Mouse (Mus musculus): Measurements from ENCODE around the gene Ldb3.
A peak's percentile ranks its signal among the peaks of the same experiment; 100 is the strongest.

Gene Ldb3

DNA sequence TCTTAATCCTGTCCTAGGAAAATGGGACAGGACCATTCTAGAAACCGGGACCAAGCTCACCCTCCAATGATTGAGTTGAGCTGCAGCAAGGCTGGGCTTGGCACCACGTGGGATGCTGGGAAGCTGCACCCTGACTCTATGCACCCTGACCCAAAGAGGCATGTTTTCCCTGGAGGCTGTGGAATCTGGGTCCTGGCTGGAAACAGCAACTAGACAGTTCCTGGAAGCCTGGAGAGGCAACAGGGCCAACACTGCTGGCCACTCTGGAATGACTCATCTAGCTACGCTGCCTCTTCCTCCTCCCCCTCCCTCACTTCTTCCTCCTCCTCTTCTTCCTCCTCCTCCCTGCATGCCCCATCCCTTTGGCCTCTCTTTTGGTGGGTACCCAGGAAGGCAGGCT lies 34.4 kb downstream of the Ldb3 start:
- DNase-seq: no peak

- DNase-seq: no peak
These were observed 35.0 kb downstream of the Ldb3 start for GRCm38 (mm10) chr14:34553470-34553869.

DNA sequence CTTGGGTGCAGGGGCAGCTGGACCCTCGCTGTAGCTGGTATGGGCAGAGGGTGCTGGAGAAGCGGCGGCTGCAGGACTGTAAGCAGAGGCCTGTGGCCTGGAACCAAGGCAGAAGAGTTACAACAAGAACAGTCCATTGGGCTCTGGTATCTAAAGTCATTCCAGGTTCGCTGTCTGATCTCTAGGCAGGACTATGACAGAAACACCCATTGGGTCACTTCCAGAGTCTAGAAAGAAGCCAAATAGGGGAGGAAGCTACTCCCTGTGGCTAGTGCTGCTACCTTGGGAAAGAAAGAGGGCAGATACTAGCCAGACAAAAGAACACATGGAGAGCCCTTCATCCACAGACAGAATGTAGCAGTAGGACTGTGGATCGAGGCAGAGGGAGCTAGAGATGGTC lies 36.3 kb downstream of the Ldb3 start:
- DNase-seq: no peak

DNA sequence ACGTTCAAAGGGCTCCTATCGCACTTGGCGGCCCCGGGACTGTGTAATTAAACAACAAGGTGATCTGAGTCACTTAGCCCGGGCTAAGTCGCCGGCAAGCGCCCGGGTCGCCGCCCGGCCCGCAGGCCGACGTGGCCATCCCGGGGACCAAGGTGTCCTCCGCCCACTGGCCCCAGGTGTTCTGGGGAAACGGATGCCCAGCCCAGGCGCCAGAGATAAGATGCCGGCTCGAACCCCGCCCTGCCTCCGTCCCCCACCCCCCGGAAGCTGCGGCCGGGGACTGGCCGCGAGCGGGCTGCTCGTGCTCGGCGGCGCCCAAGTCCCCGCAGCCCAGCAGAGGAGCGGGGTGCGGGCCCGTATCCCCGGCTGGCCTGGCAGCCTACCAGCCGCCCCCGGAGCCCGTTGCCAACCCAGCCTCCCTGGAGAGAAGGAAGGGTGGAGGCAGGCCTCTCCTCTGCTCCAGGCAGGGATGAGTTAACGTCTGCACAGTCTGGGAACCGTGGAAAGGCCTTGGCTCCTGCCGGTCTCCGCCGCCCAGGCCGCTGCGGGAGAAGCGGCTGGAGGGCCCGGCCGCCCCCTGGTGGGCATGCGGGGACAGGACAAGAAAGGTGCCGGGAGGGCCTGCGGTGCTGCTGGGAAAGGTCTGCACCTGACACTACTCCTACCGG lies 39.3 kb downstream of the Ldb3 start:
- peak; percentile 82 for DNase-seq

DNA sequence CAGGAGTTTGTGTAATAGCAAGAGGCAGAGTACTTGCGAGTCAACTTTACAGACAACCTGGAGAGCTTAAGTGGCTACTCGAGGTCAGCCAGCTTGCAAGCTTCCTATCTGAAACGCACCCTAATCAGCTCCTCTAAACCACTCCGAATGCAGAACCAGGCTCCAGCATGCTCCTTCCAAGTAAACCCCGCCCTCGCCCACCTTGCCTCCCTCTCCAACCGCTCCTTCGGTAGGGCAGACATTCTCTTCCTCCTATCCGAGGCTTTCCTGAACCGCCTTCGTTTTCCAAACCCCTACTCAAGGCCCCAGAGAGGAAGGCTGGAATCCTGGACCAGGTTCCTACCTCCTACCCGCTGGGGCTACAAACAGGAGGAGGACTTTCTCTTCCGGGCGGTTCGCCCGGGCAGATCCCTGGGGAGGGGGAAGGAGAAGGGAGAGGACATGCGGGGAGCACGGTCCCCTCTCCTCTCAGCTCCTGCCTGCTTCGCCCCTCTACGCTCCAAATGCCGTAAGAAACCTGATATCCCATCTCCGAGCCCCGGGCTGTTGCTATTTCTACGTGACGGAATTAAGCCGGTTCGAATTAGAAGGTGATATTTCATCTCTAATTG lies 40.0 kb downstream of the Ldb3 start:
- peak; percentile 33 for DNase-seq

GRCm38 (mm10) chr14:34544545-34544944 lies 43.9 kb downstream of the Ldb3 start:
- no peak for DNase-seq

GRCm38 (mm10) chr14:34544001-34544400 lies 44.5 kb downstream of the Ldb3 start:
- no peak for DNase-seq

- no peak for DNase-seq
These were observed 44.9 kb downstream of the Ldb3 start for GRCm38 (mm10) chr14:34543596-34543995.

DNA sequence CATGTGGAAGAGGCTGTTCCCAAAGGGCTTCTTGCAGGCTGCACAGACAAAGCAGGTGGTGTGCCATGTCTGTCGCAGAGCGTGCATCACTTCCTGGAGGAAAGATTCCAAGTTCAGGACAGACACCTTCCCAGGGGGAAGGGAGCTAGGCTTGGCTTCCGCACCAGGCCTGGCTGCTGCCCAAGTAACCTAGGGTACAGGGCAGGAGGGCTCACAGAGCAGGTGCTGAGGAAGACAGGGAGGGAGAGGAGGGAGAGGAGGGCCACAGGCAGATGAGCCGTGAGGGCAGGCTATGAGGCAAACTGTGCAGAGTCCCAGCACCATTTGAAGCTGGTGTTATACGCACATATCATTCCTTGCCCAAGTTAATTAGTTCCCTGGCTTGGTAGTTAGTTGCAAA lies 46.6 kb downstream of the Ldb3 start:
- no peak for DNase-seq

DNA sequence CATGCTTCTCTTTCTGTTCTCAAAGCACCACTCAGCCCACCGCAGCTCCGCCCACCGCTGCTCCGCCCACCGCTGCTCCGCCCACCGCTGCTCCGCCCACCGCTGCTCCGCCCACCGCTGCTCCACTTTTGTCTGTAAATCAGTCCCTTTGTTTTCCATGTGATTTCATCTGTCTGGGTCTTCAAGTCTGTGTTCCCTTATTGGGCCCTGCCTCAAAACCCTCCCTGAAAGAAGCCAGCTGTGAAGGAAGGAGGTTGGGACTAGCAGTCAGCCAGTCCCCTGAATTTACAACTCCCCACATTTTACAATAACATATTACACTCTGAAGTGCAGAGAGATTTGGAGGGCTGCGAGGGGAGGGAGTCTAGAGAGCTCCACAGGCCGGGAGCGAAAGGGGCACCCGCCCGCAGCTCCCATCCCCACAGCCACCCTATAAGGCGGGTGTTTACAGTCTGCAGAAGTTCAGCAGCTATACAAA lies 47.8 kb downstream of the Ldb3 start:
- DNase-seq: no peak

DNA sequence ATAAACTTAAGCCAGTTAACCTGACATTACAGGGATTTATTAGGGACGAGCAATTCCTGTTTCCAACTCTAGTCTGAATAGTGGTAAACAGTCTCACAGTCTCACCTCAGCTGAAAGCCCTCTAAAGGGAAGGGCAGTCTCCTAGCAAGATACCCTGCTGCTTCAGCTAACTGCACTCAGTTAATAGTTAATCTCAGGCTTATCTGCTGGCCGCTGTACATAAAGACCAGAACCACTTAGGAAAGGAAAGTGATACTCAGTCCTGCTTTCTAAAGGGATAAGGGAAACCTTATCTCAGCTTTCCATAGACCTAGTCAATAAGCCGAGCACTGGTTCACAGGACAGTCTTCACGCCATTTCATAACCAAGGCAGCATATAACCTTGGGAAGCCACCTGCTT lies 52.6 kb downstream of the Ldb3 start:
- no peak for DNase-seq

DNA sequence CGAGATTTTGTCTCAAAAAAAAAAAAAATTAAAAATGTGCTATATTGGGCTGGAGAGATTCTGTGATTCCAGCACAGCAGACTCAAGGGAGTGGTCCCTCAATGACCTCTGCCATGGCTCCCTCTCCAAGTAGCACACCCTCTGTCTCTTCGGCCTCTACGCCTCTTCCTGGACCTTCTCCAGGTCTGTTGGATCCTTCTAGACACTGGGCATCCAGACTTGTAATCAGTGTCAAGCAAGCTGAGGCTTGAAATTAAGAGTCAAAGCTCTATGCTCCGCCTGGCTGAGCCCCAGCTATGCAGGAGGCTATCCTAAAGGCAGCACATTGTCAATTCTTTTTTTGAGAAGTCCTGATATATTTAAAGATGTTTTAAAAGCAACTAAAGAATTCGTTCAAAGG lies 54.9 kb downstream of the Ldb3 start:
- no peak for DNase-seq

GRCm38 (mm10) chr14:34532536-34532935 lies 55.9 kb downstream of the Ldb3 start:
- DNase-seq: no peak

DNA sequence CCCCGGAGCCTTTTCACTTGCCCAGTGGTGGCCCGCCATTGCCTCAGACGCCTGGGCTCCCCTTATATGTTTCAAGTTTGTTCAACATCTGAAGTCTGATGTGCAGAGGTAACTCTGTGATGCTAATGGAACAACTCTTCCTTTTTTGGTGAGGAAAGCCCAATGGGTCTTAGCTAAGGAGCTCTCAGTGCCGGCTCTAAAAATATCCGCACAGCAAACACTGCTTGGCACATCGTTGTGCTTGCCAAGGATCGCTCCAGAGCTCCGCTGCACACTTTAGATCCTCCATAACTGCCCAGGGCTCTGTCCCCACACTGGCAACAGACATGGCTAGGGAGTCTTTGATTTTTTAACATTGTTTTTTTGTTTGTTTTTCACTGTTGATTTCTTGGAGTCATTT lies 59.7 kb downstream of the Ldb3 start:
- no peak for DNase-seq

- no peak for DNase-seq
These were observed 65.8 kb downstream of the Ldb3 start, which contains the start of gene 9230112D13Rik for GRCm38 (mm10) chr14:34522701-34523100. 9230112D13Rik (minus strand) TSS chr14:34522801.

DNA sequence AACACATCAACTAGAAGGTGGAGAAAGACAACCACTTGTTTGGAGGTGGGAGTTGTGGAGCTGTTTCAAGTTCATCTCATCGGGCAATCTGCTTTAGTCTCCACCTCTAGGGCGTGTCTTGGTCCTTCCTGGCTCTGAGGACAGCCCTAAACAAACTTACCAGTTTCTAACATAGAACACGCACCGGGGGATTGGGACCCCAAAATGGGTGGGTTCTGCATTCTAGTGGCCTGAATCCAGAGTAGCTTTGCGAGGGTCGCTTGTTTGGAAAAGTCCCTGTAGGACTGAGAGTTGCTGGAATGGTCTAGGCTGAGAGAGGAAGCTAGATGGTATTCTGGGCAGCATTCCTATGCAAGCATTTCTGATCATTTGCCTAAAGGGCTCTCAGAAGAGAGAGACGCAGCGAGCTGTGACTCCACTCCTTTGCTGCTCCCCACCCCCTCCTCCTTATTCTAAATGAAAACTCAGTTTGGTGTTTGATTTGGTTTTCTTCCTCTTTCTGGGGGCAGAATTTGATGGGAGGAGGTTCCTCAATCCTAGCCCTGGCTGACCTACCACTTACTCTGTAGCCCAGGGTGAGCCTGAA lies 70.4 kb downstream of the Ldb3 start:
- DNase-seq: no peak

DNA sequence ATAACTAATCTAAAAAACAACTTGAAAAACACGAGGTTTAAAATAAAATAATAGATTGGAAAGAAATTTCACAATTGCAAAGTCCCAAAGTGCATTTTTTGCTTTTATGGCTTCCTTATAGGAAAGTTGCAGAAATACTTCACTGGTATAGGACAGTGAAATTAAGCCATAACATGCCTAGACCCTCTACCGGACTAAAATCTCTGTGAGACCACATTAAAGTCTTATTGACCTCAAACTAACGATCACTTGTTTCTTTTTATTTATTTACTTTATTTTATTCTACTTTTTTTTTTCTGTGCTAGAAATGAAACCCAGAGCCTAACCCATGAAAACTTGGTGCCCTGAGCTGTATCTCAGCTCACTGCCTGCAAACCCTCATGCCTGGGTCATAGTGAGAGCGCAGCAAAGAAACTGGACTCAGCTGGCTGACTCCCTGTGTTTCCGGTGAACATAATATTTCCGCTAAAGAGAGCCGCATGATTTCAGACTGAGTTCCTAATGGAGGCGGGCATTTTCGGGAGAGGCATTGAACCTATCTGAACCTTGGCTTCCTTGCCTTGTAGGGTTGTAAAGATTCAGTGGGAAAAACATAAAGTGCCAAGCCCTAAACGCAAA lies 71.4 kb downstream of the Ldb3 start:
- DNase-seq: no peak

DNA sequence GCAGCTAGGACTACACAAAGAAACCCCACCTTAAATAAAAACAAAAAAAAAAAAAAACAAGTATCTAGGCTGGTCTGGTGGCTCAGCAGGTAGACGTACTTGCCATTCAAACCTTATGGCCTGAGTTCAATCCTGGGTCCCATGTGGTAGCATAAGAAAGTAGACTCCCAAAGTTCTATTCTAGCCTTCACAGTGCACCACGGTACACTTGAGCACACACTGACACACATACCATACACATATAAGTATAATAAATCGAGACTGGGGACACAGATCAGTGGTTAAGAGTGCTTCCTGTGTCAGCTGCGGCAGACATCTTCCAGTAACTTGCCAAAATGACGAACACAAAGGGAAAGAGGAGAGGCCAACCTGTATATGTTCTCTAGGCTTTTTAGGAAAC lies 72.6 kb downstream of the Ldb3 start:
- DNase-seq: no peak

DNA sequence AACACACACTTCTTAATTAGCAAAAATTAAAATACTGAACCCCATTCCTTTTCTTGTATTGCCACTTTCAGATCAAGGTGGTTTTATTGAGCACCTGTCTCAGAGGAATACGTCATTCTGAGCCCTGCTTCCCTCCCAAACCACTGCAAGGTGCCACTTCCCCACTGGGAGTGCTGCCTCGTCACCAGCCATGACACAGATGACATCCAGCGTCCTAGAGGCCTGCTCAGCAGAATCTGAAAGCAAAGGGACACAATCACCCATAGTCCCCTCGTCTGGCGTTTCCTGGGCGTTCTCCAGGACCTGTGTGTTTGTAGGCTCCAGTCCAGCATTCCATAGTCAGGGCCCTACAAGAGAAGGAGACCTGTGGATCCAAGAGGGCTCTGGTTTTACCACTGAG lies 74.4 kb downstream of the Ldb3 start:
- DNase-seq: no peak

DNA sequence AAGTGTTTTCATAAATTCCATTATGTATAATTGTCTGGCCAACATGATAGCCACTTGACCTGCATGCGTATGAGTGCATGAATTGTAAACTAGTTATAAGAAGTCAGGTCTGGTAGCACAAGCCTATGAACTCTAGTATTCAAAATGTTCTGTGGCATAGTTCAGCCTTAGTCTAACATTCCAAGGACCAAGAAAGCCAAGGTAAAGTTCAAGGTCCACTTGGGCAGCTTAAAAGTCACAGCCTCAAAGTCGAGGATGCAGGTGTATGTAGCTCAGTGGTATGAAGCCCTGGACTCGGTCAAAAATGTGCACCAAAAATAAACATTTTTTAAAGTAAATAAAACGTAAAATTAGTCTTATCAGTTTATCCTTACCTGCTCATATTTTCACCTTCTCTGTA lies 75.9 kb downstream of the Ldb3 start:
- no peak for DNase-seq

- no peak for DNase-seq
These were observed 76.6 kb downstream of the Ldb3 start for GRCm38 (mm10) chr14:34511901-34512300.

GRCm38 (mm10) chr14:34508842-34509439 lies 79.5 kb downstream of the Ldb3 start:
- DNase-seq: no peak

DNA sequence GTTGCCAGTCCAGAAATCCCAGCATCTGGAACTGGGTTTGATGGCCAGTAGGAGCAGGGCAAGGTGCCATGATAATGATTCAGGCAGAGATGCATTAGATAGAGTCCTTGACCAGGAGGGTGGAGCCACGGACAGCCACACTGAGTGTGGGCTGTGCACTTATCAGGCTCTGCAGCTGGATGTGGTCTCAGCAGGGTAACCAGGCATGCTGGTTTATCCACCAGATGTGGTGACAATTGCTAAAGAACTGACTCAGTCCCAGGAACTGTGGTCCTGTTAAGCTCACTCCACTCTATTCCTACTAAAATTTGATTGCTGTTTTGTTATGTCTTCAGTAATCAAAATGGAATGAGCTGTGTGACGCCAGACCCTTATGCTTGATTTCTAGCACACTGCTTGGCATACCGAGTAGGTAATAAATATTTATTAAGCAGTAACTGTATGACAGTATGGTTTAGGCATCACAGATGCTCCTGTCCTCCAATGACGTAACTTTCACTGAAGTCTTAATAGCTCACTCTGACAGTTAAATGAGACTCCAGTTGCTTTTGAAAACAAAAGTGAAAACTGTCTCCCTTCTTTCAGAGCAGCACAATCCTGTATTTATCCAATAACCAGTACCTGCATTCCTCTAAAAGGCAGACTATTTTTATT lies 80.2 kb downstream of the Ldb3 start:
- peak; percentile 60 for DNase-seq

Data from liver (tissue).